Mouse (Mus musculus) intestine, embryonic 14.5 days (tissue): ENCODE data around the gene Shisa9. TPM values are rescaled to one million over a fixed set of nuclear protein-coding genes. Genes with fewer than 3 reads are reported as not detected.

Source experiments
- ATAC-seq: fragments of 200-750 bp; cut with Nextera tagmentation; replicated peaks from 2 replicates; pipeline ENCODE4 v1.8.0; 2017; ENCODE audit warnings: low read depth, moderate number of reproducible peaks, moderate TSS enrichment, moderate library complexity; ENCODE audit not compliant: low FRiP score, low TSS enrichment
- DNase-seq: peaks from one replicate; pipeline ENCODE4 v3.0.0-alpha.2; 2018; ENCODE audit warnings: low spot score
- H3K27ac ChIP-seq: fragments of 300-500 bp; sonication (generic); 2 replicates; pipeline ENCODE4 v1.5.1; 2014; ENCODE audit warnings: low read depth, mild to moderate bottlenecking, control low read depth
- H3K27me3 ChIP-seq: fragments of 300-500 bp; sonication (generic); replicated peaks from 2 replicates; pipeline ENCODE4 v1.6.1; 2014; ENCODE audit warnings: low read length, control low read depth; ENCODE audit not compliant: control insufficient read depth, insufficient read depth
- H3K36me3 ChIP-seq: fragments of 300-500 bp; sonication (generic); 2 replicates; pipeline ENCODE4 v1.6.1; 2014; ENCODE audit warnings: low read length, control low read depth; ENCODE audit not compliant: control insufficient read depth, insufficient read depth
- H3K4me1 ChIP-seq: fragments of 300-500 bp; sonication (generic); replicated peaks from 2 replicates; pipeline ENCODE4 v1.6.1; 2014; ENCODE audit warnings: low read length, control low read depth, mixed read lengths; ENCODE audit not compliant: control insufficient read depth, insufficient read depth
- H3K4me2 ChIP-seq: fragments of 300-500 bp; sonication (generic); 2 replicates; pipeline ENCODE4 v1.6.1; 2014; ENCODE audit warnings: low read length
- H3K4me3 ChIP-seq: fragments of 300-500 bp; sonication (generic); 2 replicates; pipeline ENCODE4 v1.5.1; 2014; ENCODE audit warnings: low read depth, low read length, control low read depth, mixed read lengths
- H3K9ac ChIP-seq: fragments of 300-500 bp; sonication (generic); 2 replicates; pipeline ENCODE4 v1.6.1; 2014; ENCODE audit warnings: mild to moderate bottlenecking, low read length
- H3K9me3 ChIP-seq: fragments of 300-500 bp; sonication (generic); 2 replicates; pipeline ENCODE4 v1.6.1; 2016; ENCODE audit warnings: low read length, control low read depth; ENCODE audit not compliant: control insufficient read depth
- WGBS: fragments of 180-500 bp; shearing (Covaris S2); extraction: QIAGEN DNeasy Blood & Tissue Kit; methylation state at CpG from one replicate; pipeline ENCODE4 v1.1.7; 2014; 5-methylcytosine and 5-hydroxymethylcytosine counted together
- polyA plus RNA-seq: library from polyadenylated mRNA; unstranded; fragments of >200 nt; fragmentation: Nextera tagmentation; extraction: Ambion mirVana; gene quantifications from 2 replicates; pipeline ENCODE4 v1.2.1, GENCODE M21; 2014

Gene Shisa9
- polyA plus RNA-seq, 1 experiment from 2014 or later = 1.2 TPM

DNA sequence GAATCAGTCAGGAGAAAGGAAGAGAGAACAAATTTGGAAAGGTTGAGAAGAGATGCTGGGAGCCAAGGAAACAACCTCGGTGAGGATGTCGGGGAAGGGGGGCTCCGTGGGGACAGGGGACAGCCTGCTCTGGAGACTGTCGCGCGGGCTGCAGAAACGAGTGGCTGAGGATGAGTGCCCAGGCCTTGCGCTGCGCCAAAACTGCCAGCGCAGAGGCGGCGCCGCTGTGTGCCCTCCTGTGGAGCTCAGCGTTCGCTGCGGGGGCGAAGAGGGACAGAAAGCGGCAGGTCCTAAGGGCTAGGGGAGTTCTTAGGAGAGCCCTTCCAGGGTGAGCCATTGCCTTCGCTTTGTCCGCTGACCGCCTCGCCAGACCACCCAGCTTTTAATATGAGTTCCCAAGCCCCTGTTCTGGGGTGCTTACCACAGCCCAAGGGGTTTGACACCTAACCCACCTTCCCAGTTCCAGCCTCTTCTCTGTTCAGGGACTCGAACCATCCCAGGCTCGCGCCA lies 752 bp upstream of the Shisa9 start:
- peak overlapping the region; percentile 49 for H3K4me3 ChIP-seq
- no peak overlapping the region for H3K27ac ChIP-seq
- no peak overlapping the region for H3K9ac ChIP-seq
- peak overlapping the region; percentile 90 for H3K4me2 ChIP-seq
- H3K27me3 ChIP-seq = peaks cover 70% of the 10 kb centered on the region
- ATAC-seq = 0 out of 2 replicates have a peak, but pooled peaks have one; percentile 7
- 0 out of 2 replicates have a peak, but pooled peaks cover 6% of the 10 kb centered on the region for H3K4me1 ChIP-seq
- no peaks in the 10 kb centered on the region for H3K36me3 ChIP-seq
- under 1% methylated on average over 25 of the region's 25 CpGs for WGBS
- DNase-seq = no peak
- H3K9me3 ChIP-seq = no peaks in the 10 kb centered on the region

DNA sequence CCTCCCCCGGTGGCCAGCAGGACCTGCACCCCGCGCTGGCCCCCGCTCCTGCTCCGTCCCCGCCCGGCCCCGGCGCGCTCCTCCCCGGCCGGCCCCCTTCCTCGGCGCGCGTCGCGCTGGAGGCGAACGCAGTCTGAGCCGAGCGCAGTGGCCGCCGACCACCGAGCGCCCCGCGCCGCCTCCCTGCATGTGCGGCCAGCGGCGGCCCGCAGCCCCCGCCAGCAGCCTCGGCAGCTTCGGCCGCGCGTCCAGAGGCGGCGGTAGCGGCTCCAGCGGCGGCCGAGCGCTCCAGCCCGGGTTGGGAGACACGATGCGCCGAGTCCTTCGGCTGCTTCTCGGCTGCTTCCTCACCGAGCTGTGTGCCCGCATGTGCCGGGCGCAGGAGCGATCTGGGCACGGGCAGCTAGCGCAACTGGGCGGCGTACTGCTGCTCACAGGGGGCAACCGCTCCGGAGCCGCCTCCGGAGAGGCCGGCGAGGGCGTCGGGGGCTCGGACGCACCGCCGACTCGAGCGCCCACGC lies 418 bp downstream of the Shisa9 start:
- Histone ChIP-seq H3K36me3 (no peaks in the 10 kb centered on the region), H3K27ac (no peak overlapping the region), H3K9ac (peak overlapping the region; percentile 20), H3K4me2 (peak overlapping the region; percentile 90), H3K27me3 (peaks cover 79% of the 10 kb centered on the region), H3K4me1 (0 out of 2 replicates have a peak, but pooled peaks cover 6% of the 10 kb centered on the region), H3K9me3 (no peaks in the 10 kb centered on the region), H3K4me3 (peak overlapping the region; percentile 49)
- ATAC-seq (peak; percentile 68; the same call in 1 of the 2 replicates), DNase-seq (peak; percentile 68)
- under 1% methylated on average over 56 of the region's 76 CpGs for WGBS

DNA sequence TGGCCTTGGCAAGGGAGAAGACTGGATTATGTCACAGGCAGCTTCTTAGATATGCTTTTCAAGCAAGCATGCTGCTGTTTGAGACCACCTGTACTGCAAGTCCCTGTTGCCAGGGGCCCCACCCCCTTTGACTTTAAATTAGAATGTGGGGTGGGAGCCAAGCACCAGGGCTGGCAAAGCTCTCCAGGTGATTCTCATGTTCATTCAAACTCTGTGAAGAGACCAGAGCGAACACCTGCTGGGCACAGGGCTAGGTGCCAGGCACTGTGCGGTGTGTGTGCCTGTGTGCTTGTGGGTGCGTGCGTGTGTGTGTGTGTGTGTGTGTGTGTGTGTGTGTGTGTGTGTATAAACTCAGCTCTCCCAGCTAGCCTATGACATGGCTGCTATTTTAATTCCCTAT lies 3.1 kb downstream of the Shisa9 start:
- H3K36me3 ChIP-seq = no peaks in the 10 kb centered on the region
- DNase-seq (no peak), ATAC-seq (no peak)
- 74% methylated on average over 4 of the region's 4 CpGs for WGBS
- H3K4me1 ChIP-seq = 0 out of 2 replicates have a peak, but pooled peaks cover 6% of the 10 kb centered on the region
- no peak overlapping the region for H3K27ac ChIP-seq
- H3K4me3 ChIP-seq = no peak overlapping the region
- H3K9ac ChIP-seq = no peak overlapping the region
- peaks cover 69% of the 10 kb centered on the region for H3K27me3 ChIP-seq
- H3K4me2 ChIP-seq = no peak overlapping the region
- H3K9me3 ChIP-seq = no peaks in the 10 kb centered on the region

DNA sequence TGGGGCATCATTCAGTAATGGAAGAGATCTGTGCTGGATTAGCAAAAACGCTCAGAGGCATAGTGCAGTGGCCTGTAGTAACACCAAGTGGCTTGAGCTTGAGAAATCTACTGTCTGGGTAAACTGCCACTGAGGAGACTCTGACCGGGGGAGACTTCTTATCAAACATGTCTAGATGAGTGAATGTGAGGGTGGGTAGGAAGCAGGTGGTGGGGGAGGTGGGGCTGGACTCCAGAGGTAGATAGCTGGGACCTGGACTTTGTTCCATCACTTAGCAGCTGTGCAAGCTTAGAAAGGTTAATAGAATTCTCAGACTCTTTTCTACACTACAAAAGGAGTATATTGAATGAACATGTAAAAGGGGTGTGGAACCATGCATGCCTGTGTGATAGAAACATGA lies 21.3 kb downstream of the Shisa9 start:
- H3K27ac ChIP-seq = no peak overlapping the region
- H3K4me2 ChIP-seq = no peak overlapping the region
- WGBS = 71% methylated on average over 2 of the region's 2 CpGs
- no peaks in the 10 kb centered on the region for H3K9me3 ChIP-seq
- H3K4me3 ChIP-seq = no peak overlapping the region
- H3K27me3 ChIP-seq = no peaks in the 10 kb centered on the region
- no peaks in the 10 kb centered on the region for H3K4me1 ChIP-seq
- no peaks in the 10 kb centered on the region for H3K36me3 ChIP-seq
- DNase-seq (no peak), ATAC-seq (no peak)
- no peak overlapping the region for H3K9ac ChIP-seq

DNA sequence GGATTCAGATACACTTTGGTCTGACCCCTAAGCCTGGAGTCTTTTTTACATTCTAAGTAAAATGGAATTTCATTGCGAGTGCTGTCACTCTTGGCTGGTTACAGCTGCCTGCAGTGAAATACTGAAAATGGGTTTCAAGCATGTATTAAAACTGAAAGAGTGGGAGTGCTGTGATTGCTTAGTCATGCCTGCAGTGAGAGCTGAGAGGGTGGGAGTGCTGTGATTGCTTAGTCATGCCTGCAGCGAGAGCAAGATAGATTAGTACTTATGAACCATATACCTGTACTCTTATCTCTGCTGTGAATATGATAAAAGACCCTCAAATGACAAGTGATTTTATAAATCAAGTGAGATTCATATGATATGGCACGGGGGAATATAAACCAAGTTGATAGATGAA lies 26.2 kb downstream of the Shisa9 start:
- no peak overlapping the region for H3K4me2 ChIP-seq
- H3K27me3 ChIP-seq = no peaks in the 10 kb centered on the region
- WGBS = 91% methylated on average over 3 of the region's 3 CpGs
- no peak overlapping the region for H3K9ac ChIP-seq
- DNase-seq (no peak), ATAC-seq (no peak)
- H3K4me3 ChIP-seq = no peak overlapping the region
- no peaks in the 10 kb centered on the region for H3K9me3 ChIP-seq
- no peaks in the 10 kb centered on the region for H3K4me1 ChIP-seq
- no peak overlapping the region for H3K27ac ChIP-seq
- H3K36me3 ChIP-seq = no peaks in the 10 kb centered on the region

DNA sequence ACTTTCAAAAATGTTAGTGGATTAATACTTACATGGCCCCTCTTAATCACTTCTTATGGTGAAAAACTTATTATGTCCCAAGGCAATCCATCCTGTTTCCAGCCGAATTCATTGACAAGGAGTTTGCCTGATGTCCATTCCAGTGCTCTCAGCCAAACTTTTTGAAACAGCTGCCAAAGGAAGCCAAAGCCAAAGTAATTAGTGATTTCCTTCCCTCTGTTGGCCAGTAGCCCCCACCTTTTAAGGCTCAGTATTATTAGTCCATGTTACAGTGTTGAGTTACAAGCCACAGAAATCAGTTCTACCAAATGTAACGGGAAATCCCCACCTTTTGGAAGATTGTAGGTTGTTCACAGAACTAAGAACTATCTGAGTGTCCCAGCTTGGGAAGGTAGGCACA lies 28.8 kb downstream of the Shisa9 start:
- WGBS = 79% methylated on average over 2 of the region's 2 CpGs
- Histone ChIP-seq H3K36me3 (no peaks in the 10 kb centered on the region), H3K9me3 (no peaks in the 10 kb centered on the region), H3K9ac (no peak overlapping the region), H3K4me2 (no peak overlapping the region), H3K27me3 (no peaks in the 10 kb centered on the region), H3K4me1 (no peaks in the 10 kb centered on the region), H3K4me3 (no peak overlapping the region), H3K27ac (no peak overlapping the region)
- no peak for ATAC-seq
- DNase-seq = no peak

DNA sequence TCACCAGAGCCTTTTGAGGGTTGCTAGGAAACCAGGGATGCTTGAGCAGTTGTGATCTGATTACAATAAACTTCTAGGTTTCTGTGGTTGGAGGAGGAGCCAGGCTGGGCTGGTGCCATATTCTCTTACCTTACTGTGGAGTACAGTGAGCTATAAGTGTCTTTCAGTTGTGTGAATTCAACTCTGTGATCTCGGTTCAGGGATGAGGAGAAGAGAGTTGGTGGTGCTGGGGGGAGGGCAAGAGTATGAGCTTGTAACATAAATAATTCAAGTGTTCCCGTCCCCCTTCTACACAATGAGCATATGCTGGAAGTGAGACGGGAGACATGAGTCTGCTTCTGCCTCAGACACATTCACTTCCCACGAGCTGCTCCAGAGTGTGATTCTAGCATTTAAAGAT lies 30.6 kb downstream of the Shisa9 start:
- Histone ChIP-seq H3K4me1 (no peaks in the 10 kb centered on the region), H3K36me3 (no peaks in the 10 kb centered on the region), H3K27ac (no peak overlapping the region), H3K9me3 (no peaks in the 10 kb centered on the region), H3K4me2 (no peak overlapping the region), H3K27me3 (no peaks in the 10 kb centered on the region), H3K4me3 (no peak overlapping the region), H3K9ac (no peak overlapping the region)
- WGBS = 48% methylated on average over 4 of the region's 4 CpGs
- no peak for ATAC-seq
- no peak for DNase-seq

DNA sequence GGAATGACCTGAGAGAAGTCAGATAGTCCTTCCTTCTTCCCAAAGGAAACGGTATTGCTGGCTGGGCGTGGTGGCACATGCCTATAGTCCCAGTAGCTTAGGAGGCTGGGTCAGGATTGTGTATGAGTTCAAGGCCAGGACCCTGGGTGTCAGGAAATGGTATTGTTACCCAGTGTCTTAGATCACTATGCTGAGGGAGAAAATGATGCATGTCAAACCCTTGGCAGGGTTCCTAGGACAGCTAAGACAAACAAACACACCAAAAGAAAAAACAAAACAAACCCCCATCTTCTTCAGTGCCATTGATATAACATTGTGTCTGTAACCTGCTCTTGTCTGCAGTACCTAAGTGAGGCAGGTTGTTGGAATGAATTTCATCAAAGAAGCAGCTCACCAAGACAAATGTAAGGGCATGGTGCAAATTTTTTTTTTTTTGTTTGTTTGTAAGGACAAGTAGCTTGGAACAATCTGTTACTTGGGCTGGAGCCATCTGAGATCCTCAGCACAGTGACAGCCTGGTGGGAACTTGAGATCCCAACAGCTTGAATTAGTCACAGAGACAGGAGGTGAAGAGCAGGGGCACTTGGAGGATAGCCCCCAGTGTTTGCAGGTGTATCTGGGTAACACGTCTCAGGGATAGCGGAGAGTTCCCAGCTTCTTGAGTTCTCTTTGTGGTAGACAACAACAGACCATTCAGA lies 34.2 kb downstream of the Shisa9 start:
- Histone ChIP-seq H3K9me3 (no peaks in the 10 kb centered on the region), H3K9ac (no peak overlapping the region), H3K36me3 (no peaks in the 10 kb centered on the region), H3K4me2 (no peak overlapping the region), H3K27ac (no peak overlapping the region), H3K4me1 (no peaks in the 10 kb centered on the region), H3K27me3 (no peaks in the 10 kb centered on the region), H3K4me3 (no peak overlapping the region)
- ATAC-seq (no peak), DNase-seq (no peak)
- 81% methylated on average over 4 of the region's 4 CpGs for WGBS
